7 mouse cellular contexts compared by ENCODE assay signal in genomic region chr10:12614465-12615199, GRCm38 (mm10).
DNase-seq lines count a peak whose midpoint lies in the region; ATAC-seq lines count a peak whose summit lies in the region.

No protein-coding gene starts in this region.

- peak overlapping the region; percentile 65 for H3K4me2 ChIP-seq in neural tube, embryonic 15.5 days

- H3K9me3 ChIP-seq in neural tube, embryonic 15.5 days (replicated peaks): no peaks in the 10 kb centered on the region

- peak overlapping the region; percentile 73 for H3K27ac ChIP-seq in neural tube, embryonic 15.5 days (replicated peaks)

- H3K36me3 ChIP-seq in neural tube, embryonic 15.5 days: no peaks in the 10 kb centered on the region

- WGBS in neural tube, embryonic 15.5 days: 1% methylated on average over 22 of the region's 22 CpGs

- peak; percentile 81 for ATAC-seq in neural tube, embryonic 15.5 days (ENCODE audit: low FRiP score)

- intact Hi-C loops in left cerebral cortex, postnatal 10 days (cut with DNase I): loop anchor here (2.0 to 10.0 kb wide), 4 partner anchors 400 to 1250 kb away; no protein-coding TSS in a partner anchor

- no peaks in the 10 kb centered on the region for H3K27me3 ChIP-seq in neural tube, embryonic 15.5 days (replicated peaks)

- peaks cover 12% of the 10 kb centered on the region; the same call in 1 of the 2 replicates for H3K4me1 ChIP-seq in neural tube, embryonic 15.5 days

- peak overlapping the region; percentile 60 for H3K9ac ChIP-seq in neural tube, embryonic 15.5 days (replicated peaks)

- peak overlapping the region; percentile 45 for H3K4me3 ChIP-seq in neural tube, embryonic 15.5 days (replicated peaks)

- DNase-seq in testis, postnatal 14 days (ENCODE audit: low spot score): peak; percentile 4
- DNase-seq in testis, postnatal 10 days (ENCODE audit: low spot score): no peak
- DNase-seq in cerebellum, postnatal 10 days: peak; percentile 66 to 68
- DNase-seq in frontal cortex, postnatal 25 days (ENCODE audit: low spot score in 2 of 2): peak; percentile 40 to 41
- DNase-seq in left cerebral cortex, postnatal 10 days (ENCODE audit: extremely low spot score in 1 of 2, low spot score in 2 of 2): peak; percentile 18 to 50
- DNase-seq in urinary bladder, postnatal 10 days (ENCODE audit: low spot score): no peak

Comparison
In these comparisons a context has a peak if more than half of its experiments do, and no peak if none do; other contexts are left out.
1. DNase-seq: peak in testis, postnatal 14 days (single experiment), cerebellum, postnatal 10 days (2 of 2), frontal cortex, postnatal 25 days (2 of 2) and left cerebral cortex, postnatal 10 days (2 of 2); none in testis, postnatal 10 days (single experiment) and urinary bladder, postnatal 10 days (single experiment).